Mouse (Mus musculus) right cerebral cortex, postnatal 25 days (tissue): ENCODE measurements at regions not wholly inside any gene's neighbourhood (a gene's known extent, or its start where the extent isn't known, plus 50 kb on each side); places are given as distances from the start of the nearest gene placed in this dataset.
A peak's percentile ranks its signal among the peaks of the same experiment; 100 is the strongest.
"Not testable (repeated sequence)": the region's sequence is repeated elsewhere in the genome, so short reads cannot be mapped to it uniquely, and the experiment has no call there.

Experiments
- DNase-seq: peaks from one replicate; pipeline ENCODE4 v3.0.0; 2022

DNA sequence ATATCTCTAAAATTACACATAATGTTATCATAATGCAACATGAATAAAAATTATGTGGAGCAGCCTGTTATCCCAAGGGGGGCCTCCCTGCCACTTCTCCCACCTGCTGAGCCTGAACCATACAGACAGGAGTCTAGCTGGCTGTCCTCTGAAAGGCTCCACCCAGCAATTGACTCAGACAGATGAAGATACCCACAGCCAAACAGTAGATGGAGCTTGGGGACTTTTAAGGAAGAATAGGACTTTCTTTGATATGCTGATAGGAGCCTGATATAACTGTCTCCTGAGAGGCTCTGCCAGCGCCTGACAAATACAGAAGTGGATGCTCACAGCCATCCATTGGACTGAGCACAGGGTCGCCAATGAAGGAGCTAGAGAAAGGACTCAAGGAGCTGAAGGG lies 468.4 kb downstream of the Dad1 start:
- not testable (repeated sequence) for DNase-seq

DNA sequence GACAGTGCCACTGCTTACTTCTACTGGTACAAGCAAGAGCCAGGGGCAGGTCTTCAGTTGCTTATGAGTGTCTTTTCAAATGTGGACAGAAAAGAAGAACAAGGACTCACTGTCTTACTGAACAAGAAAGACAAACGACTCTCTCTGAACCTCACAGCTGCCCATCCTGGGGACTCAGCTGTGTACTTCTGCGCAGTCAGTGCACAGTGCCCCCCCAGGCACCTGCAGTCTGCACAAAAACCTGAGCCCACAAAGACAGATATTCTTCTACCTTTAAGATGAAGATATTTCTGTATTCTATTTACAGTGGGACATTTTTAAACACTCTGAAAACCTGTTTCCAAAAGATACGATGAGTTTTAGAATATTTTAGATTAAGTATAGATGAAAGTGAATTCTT lies 476.5 kb downstream of the Dad1 start:
- DNase-seq: no peak

DNA sequence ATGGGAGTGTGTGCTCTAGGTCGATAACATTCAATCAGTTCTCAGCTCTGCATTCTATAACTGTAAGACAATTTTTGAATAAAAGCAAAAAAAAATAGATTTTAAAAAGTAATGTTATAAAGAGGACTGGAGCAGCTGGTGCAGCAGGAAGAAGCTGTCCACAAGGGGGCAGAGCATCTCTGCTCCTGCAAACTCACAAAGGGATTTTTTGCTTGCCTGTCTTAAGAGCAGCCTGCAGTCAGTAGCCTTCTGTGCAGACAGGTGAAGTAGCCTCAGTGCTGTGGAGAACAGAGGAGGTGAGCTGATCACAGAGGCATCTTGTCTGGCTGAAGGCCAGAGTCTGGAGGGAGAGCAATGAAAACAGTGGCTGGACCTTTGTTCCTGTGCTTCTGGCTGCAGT lies 477.2 kb downstream of the Dad1 start:
- peak; percentile 51 for DNase-seq

DNA sequence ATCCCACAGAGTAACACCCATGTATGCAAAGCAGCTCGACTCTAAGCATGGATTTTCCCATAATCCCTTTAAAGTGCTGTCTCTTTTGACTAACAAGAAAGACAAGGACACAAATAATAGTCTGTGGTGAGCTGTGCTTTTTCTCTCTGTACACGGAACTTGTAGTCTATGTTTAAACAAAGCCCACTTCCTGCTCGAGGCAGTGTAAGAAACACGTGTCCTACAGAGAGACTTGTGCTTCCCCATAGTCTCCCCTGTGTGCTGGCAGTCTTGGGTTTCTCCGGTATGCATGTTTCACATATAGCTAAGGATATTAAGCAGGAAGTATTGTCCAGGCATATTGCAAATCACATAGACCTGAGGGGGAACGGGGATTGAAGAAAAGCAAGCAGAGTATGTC lies 487.4 kb downstream of the Dad1 start:
- DNase-seq: not testable (repeated sequence)

DNA sequence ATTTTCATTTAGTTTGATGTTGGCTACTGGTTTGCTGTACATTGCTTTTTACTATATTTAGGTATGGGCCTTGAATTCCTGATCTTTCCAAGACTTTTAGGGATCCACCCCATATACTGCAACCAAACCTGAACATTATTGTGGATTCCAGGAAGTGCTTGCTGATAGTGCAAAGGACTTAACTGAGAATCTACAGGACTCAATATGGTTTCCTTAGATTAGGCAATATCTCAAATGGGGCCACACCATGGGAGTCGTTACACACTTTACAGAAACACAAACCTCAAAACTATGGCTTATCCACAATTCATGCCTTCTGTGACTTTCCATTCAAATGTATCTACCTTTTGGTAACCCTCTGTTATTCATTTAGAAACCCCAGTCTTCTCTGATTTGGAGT lies 488.0 kb downstream of the Dad1 start:
- not testable (repeated sequence) for DNase-seq

DNA sequence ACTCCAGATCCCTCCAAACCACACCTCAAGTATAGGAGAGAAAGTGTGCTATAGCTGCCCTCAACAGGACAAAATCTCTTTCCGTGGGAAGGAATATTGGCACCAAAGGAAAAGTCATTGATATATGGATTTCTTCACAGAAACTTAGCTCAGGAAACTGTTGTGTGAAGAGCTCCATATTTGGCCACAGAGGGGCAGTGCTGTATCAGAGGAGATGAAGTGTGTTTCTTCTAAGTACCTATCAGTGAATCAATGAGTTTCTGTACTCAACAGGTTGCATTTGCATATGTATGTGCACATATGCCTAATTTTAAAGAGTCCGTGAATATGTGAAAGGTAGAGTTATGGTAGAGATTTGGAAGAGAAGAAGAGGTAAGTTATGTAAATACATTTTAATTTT lies 493.3 kb downstream of the Dad1 start:
- DNase-seq: not testable (repeated sequence)

DNA sequence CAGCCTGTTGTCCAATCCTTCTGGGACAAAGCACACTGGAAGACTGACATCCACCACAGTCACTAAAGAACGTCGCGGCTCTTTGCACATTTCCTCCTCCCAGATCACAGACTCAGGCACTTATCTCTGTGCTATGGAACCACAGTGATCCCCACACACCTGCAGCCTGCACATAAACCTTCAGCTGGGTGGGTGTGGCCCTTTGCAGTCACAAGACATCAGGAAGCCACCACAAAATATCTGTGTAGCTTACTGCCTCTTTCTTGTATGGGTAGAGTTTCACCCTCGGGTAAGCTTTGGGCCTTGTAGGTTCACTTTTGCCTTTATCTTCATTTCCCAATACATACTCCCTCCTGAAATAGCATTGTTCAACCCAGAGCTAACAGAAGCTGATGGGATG lies 496.1 kb downstream of the Dad1 start:
- DNase-seq: not testable (repeated sequence)

DNA sequence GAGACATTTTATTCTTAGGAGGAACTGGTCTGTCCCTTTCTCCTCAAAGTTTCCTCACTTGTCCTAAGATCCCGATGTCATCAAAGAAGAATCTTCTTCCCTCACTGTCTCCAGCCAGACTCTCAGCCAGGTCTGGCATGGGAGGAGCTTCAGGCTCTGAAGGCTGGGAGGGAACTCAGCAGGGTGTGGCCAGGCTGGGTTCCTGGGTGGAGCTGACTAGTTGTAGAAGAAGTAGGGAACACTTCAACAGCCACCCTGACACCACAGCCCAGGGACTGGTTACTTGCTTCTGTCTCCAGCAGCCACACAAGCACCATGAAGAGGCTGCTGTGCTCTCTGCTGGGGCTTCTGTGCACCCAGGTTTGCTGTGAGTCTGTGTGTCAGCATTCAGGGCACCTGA lies 496.8 kb downstream of the Dad1 start:
- not testable (repeated sequence) for DNase-seq

DNA sequence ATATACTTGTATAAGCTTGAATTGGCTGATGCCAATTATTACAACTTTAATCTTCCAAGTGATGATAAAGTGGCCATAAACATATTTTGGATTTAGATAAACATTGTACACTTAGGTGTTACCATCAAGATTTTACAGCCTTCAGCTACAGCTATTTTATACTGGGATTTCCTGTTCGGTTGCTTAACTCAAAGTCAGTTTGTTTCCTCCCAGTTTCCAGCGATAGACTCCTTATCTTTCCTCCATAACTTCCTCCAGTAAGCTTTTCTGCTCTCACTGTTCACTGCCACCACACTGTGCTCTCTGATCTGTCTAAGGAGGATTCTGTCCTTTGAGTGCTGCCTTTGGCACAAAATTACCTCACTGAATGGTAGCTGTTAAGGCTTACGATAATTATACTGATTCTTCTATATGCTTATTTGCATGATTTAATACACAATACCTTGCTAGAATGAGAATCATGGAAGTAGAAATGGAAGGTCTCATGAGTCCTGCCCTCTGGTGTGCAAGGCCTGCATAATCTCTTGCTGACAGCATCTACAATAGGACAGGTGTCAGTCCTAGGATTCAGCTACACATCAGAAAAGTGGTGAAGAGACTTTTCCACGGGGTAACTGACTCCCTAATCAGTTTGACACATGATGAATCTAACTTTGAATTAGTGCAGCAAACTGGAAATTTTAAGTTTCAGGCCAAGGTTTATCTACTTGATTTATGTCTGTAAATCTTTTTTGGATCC lies 503.0 kb downstream of the Dad1 start:
- DNase-seq: no peak

DNA sequence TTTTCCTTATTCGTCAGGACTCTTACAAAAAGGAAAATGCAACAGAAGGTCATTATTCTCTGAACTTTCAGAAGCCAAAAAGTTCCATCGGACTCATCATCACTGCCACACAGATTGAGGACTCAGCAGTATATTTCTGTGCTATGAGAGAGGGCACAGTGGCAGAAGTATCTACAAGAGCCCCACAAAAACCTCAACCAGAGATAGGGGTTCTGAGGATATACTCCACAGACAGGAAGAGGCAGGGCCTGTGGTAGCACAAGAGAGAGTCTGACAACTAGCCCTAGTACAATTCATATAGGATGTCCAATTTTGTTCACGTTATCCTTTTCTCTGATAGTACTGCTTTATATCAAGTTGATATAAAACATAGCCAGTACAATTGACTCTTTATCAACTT lies 510.4 kb downstream of the Dad1 start:
- DNase-seq: not testable (repeated sequence)

DNA sequence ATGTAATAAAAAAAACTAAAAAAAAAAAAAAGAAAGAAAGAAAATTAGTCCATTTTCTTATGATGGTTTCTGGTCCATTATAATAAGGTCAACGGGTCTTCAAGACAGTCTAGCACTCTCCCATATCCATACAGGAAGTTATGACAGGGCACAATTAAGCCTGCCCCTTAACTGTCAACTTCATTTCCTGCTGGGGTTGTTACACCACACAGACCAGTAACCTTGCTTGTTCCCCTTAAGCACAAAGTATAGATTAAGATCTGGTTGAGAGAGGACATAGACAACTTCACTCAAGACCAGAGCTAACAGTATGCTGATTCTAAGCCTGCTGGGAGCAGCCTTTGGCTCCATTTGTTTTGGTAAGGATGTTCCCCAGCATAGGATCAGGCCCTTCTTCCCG lies 511.0 kb downstream of the Dad1 start:
- not testable (repeated sequence) for DNase-seq

DNA sequence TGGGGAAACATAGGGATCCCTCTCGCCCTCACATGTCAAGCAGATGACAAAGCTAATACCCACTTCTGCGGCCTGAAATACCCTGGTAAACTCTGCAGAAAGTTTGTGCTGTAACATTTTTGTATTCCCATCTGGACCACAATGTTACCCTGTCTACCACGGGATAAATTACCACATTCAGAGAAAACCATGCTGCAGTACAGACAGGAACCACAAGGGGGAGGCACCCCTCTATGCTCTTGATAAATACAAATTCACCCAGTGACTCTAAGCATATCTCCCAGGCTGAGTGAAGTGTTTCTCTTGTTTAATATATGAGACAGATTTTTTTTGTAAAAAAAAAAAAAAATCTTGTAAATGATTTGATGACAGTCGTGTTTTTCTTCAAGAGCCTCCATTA lies 512.7 kb downstream of the Dad1 start:
- DNase-seq: not testable (repeated sequence)

DNA sequence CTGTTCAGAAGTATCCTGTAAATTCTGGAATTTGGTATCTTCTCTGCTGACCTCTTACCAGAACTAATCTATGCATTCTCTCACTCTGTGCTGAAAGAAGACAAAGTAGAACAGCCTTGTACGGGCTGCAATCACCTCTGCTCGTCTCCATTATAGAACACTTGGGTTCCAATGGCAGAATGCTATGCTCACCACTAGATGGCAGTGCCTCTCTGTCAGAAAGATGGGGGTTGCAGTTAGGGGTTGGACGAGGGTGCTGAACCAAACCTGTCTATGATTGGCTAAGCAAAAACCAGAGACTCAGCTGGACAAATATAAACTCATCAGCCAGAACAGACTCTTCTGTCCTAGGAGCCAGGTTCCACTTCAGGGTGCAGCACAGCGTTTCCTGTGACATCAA lies 515.9 kb downstream of the Dad1 start:
- not testable (repeated sequence) for DNase-seq

DNA sequence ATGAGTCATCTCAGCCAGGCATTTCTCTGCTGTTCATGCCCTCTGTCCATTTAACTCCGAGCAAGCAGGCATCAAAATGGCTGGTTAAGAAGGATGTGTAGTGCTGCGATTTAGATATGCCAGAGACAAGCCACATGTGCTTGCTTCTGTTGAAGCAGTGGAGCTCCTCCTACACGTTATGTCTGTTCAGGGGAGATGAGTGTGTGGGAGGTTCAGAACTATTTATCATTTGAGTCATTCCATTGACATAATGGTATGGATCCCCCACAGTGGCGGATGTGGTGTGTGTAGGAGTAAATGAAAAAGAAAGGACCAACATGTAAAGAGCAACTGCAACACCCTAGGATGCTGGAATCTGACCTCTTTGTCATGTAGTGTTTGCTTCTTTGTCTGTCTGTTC lies 517.6 kb downstream of the Dad1 start:
- not testable (repeated sequence) for DNase-seq

DNA sequence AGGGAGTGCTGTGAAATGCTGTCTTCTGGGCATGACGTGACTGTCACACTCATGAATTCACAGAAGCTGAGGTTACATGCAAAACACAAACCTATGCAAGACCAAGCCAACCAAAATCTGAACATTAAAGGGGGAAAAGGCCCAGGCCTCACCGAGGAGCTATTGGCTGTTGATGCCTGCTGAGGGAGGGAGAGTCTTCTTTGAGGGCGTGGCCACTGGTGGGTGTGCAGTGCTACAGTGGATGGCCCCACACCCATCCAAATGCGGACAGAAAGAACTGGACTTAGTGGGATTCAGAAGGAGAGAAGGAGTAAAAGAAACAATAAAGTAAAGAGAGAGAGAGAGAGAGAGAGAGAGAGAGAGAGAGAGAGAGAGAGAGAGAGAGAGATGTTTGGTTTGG lies 522.3 kb downstream of the Dad1 start:
- DNase-seq: not testable (repeated sequence)

DNA sequence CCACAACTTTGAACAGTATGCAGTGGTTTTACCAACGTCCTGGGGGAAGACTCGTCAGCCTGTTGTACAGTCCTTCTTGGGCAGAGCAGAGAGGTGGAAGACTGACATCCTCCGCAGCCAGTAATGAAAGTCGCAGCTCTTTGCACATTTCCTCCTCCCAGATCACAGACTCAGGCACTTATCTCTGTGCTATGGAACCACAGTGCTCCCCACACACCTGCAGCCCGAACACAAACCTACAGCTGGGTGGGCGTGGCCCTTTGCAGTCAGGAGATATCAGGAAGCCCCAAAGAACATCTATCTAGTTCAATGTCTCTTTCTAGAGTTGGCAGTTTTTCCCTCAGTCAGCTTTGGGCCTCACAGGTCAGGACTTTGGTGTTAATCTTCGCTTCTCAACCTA lies 524.0 kb downstream of the Dad1 start:
- DNase-seq: not testable (repeated sequence)

DNA sequence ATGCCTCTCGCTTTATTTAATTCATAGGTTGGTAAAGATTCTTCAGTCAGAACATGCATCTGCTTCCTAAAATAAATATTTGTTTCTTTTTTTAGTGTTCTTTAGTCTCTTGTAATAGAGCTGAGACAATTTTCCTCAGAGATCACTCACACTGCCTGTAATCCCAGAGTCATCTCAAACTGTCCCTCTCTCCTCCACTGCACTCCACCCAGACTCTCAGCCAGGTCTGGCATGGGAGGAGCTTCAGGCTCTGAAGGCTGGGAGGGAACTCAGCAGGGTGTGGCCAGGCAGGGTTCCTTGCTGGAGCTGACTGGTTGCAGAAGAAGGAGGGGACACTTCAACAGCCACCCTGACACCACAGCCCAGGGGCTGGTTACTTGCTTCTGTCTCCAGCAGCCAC lies 524.8 kb downstream of the Dad1 start:
- not testable (repeated sequence) for DNase-seq

DNA sequence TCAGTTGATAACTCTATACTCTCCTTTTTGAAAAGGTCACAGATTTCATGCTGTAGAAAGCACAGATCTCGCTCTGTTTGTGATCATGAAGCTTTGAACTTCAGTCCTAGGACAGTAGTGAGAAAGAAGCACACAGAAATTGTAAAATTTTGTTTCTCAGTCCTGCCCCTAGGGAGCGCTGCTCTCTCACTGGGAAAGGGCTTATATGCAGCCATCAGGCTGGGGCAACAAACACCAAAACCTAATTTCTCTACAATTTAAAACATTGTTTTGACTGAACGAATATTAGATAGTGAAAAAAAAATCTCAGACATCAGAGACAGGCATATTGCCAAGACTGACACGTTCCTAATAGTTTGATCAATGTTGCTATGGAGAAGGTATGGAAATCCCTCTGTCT lies 527.0 kb downstream of the Dad1 start:
- DNase-seq: not testable (repeated sequence)

DNA sequence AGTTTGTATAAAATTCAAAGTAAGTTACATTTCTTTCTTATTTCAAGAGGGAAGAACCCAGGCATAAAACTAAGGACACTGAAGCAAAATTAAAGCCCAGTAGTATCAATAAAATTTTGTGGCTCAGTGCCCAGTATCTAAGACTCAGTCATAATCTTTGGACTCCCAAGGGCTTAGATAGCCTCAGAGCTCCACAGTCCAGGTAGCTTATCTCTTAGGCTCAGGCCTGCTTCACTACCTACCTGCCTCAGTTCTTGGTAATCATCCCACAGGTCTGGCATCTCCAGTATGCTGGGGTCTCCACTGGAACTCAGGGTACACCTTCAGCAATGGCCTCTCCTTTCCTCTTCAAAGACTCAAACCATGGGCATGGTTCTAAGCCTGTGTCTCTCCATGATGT lies 530.3 kb downstream of the Dad1 start:
- not testable (repeated sequence) for DNase-seq

DNA sequence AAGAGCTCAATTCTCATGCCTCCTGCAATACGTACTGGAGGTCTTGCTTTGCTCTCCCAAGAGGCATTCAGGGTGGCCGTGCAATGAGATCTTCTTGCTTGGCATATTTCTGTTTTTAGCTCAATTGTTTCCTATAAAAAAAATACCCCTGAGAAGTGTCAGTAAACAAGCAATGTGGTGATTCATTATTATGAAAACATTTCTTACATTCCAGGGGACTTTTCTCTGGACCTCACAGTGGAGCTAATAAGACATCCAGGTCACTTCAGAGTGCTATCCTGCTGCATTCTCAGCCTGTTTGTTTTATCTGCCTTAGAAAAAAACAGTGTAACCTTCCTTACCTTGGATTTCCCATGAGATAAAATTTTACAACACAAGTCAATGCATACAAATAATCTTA lies 532.0 kb downstream of the Dad1 start:
- not testable (repeated sequence) for DNase-seq

DNA sequence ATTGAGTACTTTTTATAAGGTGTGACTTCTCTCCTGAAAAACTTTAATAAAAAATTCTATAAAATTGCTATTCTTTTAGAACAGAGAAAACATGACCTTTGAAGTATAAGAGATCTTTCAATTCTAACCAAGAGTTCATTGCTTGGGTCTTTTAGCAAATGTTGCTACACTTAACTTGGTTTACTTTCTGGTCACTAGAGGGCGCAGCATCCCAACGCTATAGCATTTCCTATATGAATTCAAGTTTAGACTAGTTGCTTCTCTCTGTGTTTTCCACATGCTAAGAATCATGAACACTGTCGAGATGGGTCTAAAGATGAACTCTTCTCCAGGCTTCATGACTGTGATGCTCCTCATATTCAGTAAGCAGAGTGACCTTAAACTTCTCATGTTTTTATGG lies 544.3 kb downstream of the Dad1 start:
- DNase-seq: not testable (repeated sequence)

DNA sequence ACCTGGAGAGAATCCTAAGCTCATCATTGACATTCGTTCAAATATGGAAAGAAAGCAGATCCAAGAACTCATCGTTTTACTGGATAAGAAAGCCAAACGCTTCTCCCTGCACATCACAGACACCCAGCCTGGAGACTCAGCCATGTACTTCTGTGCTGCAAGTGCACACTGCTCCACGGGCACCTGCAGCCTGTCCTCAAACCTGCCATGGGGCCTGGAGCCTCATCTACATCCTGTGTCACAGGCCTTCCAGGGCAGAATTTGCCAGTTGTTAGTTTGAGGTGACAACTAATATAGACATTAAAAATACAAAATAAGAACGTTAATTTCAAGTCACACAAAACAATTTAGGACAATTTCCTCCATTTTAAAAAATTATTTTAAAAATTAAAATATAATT lies 549.6 kb downstream of the Dad1 start:
- not testable (repeated sequence) for DNase-seq

DNA sequence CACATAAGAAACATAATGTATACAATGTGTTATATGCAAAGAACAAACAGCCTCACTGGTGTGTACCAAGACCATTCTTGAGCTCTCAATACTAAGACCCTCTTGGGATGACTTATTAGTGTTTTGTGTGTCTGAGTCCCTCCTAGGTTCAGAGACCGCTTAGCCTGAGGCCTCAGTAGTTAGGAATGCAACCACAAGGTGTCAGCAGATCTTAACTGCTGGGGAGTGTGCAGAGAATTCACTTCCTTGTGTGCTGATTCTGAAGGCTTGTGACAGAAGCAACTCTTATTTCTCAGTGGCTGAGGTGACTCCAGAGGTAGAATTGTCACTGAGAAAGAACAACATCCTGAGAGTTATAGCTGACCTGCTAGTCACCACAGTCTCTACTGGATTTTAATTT lies 550.3 kb downstream of the Dad1 start:
- not testable (repeated sequence) for DNase-seq

DNA sequence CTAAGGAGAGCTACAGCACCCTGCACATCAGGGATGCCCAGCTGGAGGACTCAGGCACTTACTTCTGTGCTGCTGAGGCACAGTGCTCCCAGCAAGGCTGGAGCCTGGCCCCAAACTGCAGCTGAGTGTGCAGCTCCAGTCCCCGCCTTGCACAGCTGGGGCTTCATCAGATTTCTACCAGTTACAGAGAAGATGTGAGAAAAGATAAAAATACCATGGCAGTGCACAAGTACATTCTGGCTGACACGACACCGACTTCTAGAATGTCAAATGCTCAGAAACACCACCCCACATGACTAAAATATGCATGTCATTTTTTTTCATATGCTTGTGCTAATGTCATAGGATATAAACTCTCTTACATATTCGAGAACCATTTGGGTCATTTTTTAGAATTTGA lies 569.8 kb downstream of the Dad1 start:
- not testable (repeated sequence) for DNase-seq

DNA sequence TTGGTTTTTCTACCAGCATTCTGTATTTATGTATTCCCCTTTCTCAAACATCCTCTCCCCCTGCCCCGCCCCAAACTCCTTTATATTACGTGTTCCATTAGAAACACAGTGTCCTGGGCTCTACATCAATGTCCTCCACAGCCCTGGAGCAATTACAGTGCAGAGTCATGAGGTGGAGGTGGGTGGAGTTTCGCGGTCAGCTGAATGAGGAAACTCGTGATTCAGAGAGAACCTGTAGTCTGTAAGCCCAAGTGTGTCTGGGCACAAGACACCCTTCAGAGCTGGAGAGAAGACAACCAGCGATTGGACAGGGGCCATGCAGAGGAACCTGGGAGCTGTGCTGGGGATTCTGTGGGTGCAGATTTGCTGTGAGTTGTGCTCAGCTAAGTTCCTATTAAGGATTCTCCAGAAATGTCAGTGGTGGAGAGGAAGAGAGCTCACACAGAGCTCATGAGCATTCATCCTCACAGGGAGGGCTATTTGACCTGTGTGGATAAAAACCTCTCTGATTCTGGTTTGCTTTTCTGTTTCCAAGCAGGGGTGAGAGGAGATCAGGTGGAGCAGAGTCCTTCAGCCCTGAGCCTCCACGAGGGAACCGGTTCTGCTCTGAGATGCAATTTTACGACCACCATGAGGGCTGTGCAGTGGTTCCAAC lies 570.4 kb downstream of the Dad1 start:
- DNase-seq: not testable (repeated sequence)
